Mouse (Mus musculus) embryonic facial prominence, embryonic 14.5 days (tissue): ENCODE data around the gene Spred1. TPM values are rescaled to one million over a fixed set of nuclear protein-coding genes. Genes with fewer than 3 reads are reported as not detected.
A peak's percentile ranks its signal among the peaks of the same experiment; 100 is the strongest.
"Not testable (repeated sequence)": the region's sequence is repeated elsewhere in the genome, so short reads cannot be mapped to it uniquely, and the experiment has no call there.

Source experiments
- ATAC-seq: fragments of 200-750 bp; cut with Nextera tagmentation; 2 replicates; pipeline ENCODE4 v1.8.0; 2017; ENCODE audit warnings: low read depth, moderate number of reproducible peaks, moderate TSS enrichment
- DNase-seq: peaks from one replicate; pipeline ENCODE4 v3.0.0-alpha.2; 2015; ENCODE audit warnings: low spot score
- H3K27ac ChIP-seq: fragments of 300-500 bp; sonication (generic); replicated peaks from 2 replicates; pipeline ENCODE4 v1.5.1; 2014; ENCODE audit warnings: low read depth, mild to moderate bottlenecking, low read length, moderate library complexity
- H3K27me3 ChIP-seq: fragments of 300-500 bp; sonication (generic); replicated peaks from 2 replicates; pipeline ENCODE4 v1.6.1; 2014; ENCODE audit warnings: low read length; ENCODE audit not compliant: control insufficient read depth, insufficient read depth
- H3K36me3 ChIP-seq: fragments of 300-500 bp; sonication (generic); 2 replicates; pipeline ENCODE4 v1.6.1; 2014; ENCODE audit warnings: low read length, mixed read lengths; ENCODE audit not compliant: control insufficient read depth, insufficient read depth
- H3K4me1 ChIP-seq: fragments of 300-500 bp; sonication (generic); 2 replicates; pipeline ENCODE4 v1.6.1; 2014; ENCODE audit warnings: antibody characterized with exemption, low read length; ENCODE audit not compliant: control insufficient read depth, insufficient read depth
- H3K4me2 ChIP-seq: fragments of 300-500 bp; sonication (generic); 2 replicates; pipeline ENCODE4 v1.6.1; 2014; ENCODE audit warnings: low read depth, mild to moderate bottlenecking, low read length, moderate library complexity, mixed read lengths
- H3K4me3 ChIP-seq: fragments of 300-500 bp; sonication (generic); 2 replicates; pipeline ENCODE4 v1.5.1; 2014; ENCODE audit warnings: low read depth, mild to moderate bottlenecking, low read length
- H3K9ac ChIP-seq: fragments of 300-500 bp; sonication (generic); 2 replicates; pipeline ENCODE4 v1.6.1; 2014; ENCODE audit warnings: low read depth, mild to moderate bottlenecking, low read length, moderate library complexity, mixed read lengths
- H3K9me3 ChIP-seq: fragments of 300-500 bp; sonication (generic); 2 replicates; pipeline ENCODE4 v1.6.1; 2016; ENCODE audit warnings: low read length; ENCODE audit not compliant: control insufficient read depth
- WGBS: fragments of 180-500 bp; shearing (Covaris S2); extraction: QIAGEN DNeasy Blood & Tissue Kit; methylation state at CpG from one replicate; pipeline ENCODE4 v1.1.7; 2014; 5-methylcytosine and 5-hydroxymethylcytosine counted together
- polyA plus RNA-seq: library from polyadenylated mRNA; unstranded; fragments of >200 nt; fragmentation: Nextera tagmentation; extraction: Ambion mirVana; gene quantifications from 2 replicates; pipeline ENCODE4 v1.2.1, GENCODE M21; 2014

Spred1 gene
- polyA plus RNA-seq, 1 experiment from 2014 or later, result 27.5 TPM

DNA sequence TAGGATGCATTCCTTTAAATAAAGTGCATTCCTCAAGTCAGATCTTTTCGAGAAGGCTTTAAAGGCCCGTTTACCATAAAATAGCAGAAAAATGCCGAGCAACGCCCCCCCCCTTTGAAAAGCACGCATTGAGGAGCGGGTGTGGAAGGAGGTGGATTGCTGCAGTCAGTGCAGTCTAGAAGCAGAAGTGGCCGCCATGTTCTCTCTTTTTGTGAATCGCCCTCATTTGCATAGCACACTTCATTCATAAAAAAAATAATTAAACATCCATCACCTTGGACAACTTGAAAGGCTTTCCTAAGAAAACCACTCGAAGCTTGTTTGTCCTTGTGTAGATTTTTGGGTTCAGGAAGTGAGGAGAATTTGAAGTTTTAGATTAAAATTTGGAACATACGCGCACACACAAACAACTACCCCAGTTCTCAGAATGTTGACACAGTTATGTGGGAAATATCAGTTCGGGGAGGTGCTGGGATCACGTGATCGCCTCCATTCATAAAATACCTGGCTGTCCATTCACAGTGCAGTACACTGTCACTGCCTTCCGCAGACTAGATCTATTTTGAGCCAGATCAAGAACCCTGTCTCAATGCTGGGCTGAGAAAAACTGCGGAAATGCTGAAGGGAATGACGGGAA is 1.6 kb downstream of the Spred1 start:
- H3K9me3 ChIP-seq, result no peaks in the 10 kb centered on the region
- peak overlapping the region; percentile 99 for H3K9ac ChIP-seq
- DNase-seq (peak; percentile 73), ATAC-seq (no peak)
- peaks cover 3% of the 10 kb centered on the region; the same call in 1 of the 2 replicates for H3K36me3 ChIP-seq
- WGBS, result 3% methylated on average over 17 of the region's 17 CpGs
- H3K27ac ChIP-seq, result peak overlapping the region; percentile 100
- peaks cover 22% of the 10 kb centered on the region for H3K4me1 ChIP-seq
- no peaks in the 10 kb centered on the region for H3K27me3 ChIP-seq
- H3K4me2 ChIP-seq, result peak overlapping the region; percentile 76
- peak overlapping the region; percentile 94 for H3K4me3 ChIP-seq

- Histone ChIP-seq H3K27ac (no peak overlapping the region), H3K4me2 (peak overlapping the region; percentile 76), H3K4me3 (peak overlapping the region; percentile 94), H3K9me3 (no peaks in the 10 kb centered on the region), H3K4me1 (peaks cover 26% of the 10 kb centered on the region), H3K9ac (peak overlapping the region; percentile 48; the same call in 1 of the 2 replicates), H3K36me3 (peaks cover 4% of the 10 kb centered on the region; the same call in 1 of the 2 replicates), H3K27me3 (no peaks in the 10 kb centered on the region)
- WGBS, result 22% methylated on average over 3 of the region's 3 CpGs
- no peak for DNase-seq
- ATAC-seq, result no peak
These were observed 2.5 kb downstream of the Spred1 start for GRCm38 (mm10) chr2:117123701-117124100.

GRCm38 (mm10) chr2:117124839-117125238 is 3.7 kb downstream of the Spred1 start:
- ATAC-seq (no peak), DNase-seq (no peak)
- Histone ChIP-seq H3K4me2 (peak overlapping the region; percentile 76), H3K4me1 (peaks cover 20% of the 10 kb centered on the region; the same call in 1 of the 2 replicates), H3K9me3 (no peaks in the 10 kb centered on the region), H3K36me3 (peaks cover 4% of the 10 kb centered on the region; the same call in 1 of the 2 replicates), H3K4me3 (no peak overlapping the region), H3K27me3 (no peaks in the 10 kb centered on the region), H3K9ac (no peak overlapping the region), H3K27ac (no peak overlapping the region)
- 67% methylated on average over 2 of the region's 2 CpGs for WGBS

DNA sequence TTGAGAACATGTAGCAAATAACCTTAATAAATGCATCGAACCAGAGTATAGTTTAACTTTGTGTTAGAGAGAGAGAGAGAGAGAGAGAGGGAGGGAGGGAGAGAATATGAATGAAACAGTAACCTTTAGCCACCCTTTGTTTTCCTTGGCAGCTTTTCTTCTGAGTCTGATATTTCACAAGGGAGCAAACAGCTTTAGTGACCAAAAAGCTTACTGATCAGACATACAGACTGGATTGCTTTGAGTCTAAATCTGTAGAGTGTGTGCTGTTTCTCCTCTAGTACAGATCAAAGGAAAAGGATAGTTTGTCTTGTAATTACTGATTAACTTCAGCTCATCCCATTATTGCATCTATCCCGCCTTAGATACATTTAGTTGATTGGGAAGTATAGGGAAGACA is 8.0 kb downstream of the Spred1 start:
- Histone ChIP-seq H3K27me3 (no peaks in the 10 kb centered on the region), H3K9me3 (no peaks in the 10 kb centered on the region), H3K4me2 (no peak overlapping the region), H3K27ac (no peak overlapping the region), H3K9ac (no peak overlapping the region), H3K4me3 (no peak overlapping the region), H3K36me3 (peaks cover 4% of the 10 kb centered on the region; the same call in 1 of the 2 replicates), H3K4me1 (peaks cover 15% of the 10 kb centered on the region; the same call in 1 of the 2 replicates)
- ATAC-seq, result no peak
- WGBS, result 79% methylated on average over 2 of the region's 2 CpGs
- no peak for DNase-seq

- H3K4me1 ChIP-seq, H3K27ac ChIP-seq, DNase-seq, H3K9me3 ChIP-seq, H3K4me2 ChIP-seq, ATAC-seq, H3K27me3 ChIP-seq, H3K4me3 ChIP-seq, H3K36me3 ChIP-seq, H3K9ac ChIP-seq: not testable (repeated sequence)
- 93% methylated on average over 7 of the region's 7 CpGs for WGBS
These were observed 9.9 kb downstream of the Spred1 start for GRCm38 (mm10) chr2:117131041-117131440.

- WGBS, result 79% methylated on average over 1 of the region's 1 CpGs
- Histone ChIP-seq H3K4me2 (no peak overlapping the region), H3K4me1 (peaks cover 8% of the 10 kb centered on the region; the same call in 1 of the 2 replicates), H3K9me3 (no peaks in the 10 kb centered on the region), H3K36me3 (peaks cover 4% of the 10 kb centered on the region; the same call in 1 of the 2 replicates), H3K27me3 (no peaks in the 10 kb centered on the region), H3K4me3 (no peak overlapping the region), H3K9ac (no peak overlapping the region), H3K27ac (no peak overlapping the region)
- DNase-seq (no peak), ATAC-seq (no peak)
These were observed 10.7 kb downstream of the Spred1 start for GRCm38 (mm10) chr2:117131910-117132309.

- H3K4me1 ChIP-seq, result no peaks in the 10 kb centered on the region
- no peak overlapping the region for H3K9ac ChIP-seq
- H3K9me3 ChIP-seq, result no peaks in the 10 kb centered on the region
- no peak overlapping the region for H3K4me2 ChIP-seq
- H3K27me3 ChIP-seq, result no peaks in the 10 kb centered on the region
- no peak overlapping the region for H3K4me3 ChIP-seq
- ATAC-seq, result no peak
- DNase-seq, result no peak
- WGBS, result 81% methylated on average over 2 of the region's 2 CpGs
- H3K36me3 ChIP-seq, result no peaks in the 10 kb centered on the region
- no peak overlapping the region for H3K27ac ChIP-seq
These were observed 12.4 kb downstream of the Spred1 start for GRCm38 (mm10) chr2:117133541-117133940.

GRCm38 (mm10) chr2:117137751-117138150 is 16.6 kb downstream of the Spred1 start:
- H3K9me3 ChIP-seq, result no peaks in the 10 kb centered on the region
- no peaks in the 10 kb centered on the region for H3K36me3 ChIP-seq
- H3K4me1 ChIP-seq, result 0 out of 2 replicates have a peak, but pooled peaks cover 7% of the 10 kb centered on the region
- no peak overlapping the region for H3K4me3 ChIP-seq
- DNase-seq (no peak), ATAC-seq (no peak)
- no peaks in the 10 kb centered on the region for H3K27me3 ChIP-seq
- H3K27ac ChIP-seq, result no peak overlapping the region
- WGBS, result 77% methylated on average over 1 of the region's 1 CpGs
- H3K4me2 ChIP-seq, result no peak overlapping the region
- no peak overlapping the region for H3K9ac ChIP-seq

DNA sequence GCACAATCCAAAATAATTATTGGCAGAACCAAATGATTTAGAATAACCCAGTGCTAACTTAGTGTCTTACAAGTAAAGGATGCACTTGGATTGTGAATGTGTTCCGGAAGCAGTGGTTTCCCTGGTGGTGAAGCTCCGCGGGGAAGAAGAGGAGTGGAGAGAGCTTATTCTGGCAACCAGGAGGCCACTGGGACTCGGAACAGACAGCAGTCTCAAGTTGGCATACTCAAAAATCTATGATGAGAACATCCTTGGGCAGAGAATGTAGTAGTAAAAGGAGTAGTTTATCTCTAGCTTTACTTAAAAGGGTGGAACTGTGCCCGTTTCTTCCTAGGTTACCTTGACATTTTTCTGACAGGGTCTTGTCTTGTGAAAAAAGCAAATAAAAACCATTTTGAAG is 17.8 kb downstream of the Spred1 start:
- ATAC-seq (no peak), DNase-seq (no peak)
- Histone ChIP-seq H3K27ac (no peak overlapping the region), H3K4me1 (0 out of 2 replicates have a peak, but pooled peaks cover 7% of the 10 kb centered on the region), H3K27me3 (no peaks in the 10 kb centered on the region), H3K9me3 (no peaks in the 10 kb centered on the region), H3K4me2 (no peak overlapping the region), H3K9ac (no peak overlapping the region), H3K4me3 (no peak overlapping the region), H3K36me3 (no peaks in the 10 kb centered on the region)
- 87% methylated on average over 5 of the region's 5 CpGs for WGBS
